Mouse (Mus musculus) urinary bladder, postnatal 10 days (tissue): ENCODE measurements around the gene Patl1.
"Not testable (repeated sequence)": the region's sequence is repeated elsewhere in the genome, so short reads cannot be mapped to it uniquely, and the experiment has no call there.

Experiments
- DNase-seq: peaks from one replicate; pipeline ENCODE4 v3.0.0; 2022; ENCODE audit warnings: low spot score

Gene Patl1

GRCm38 (mm10) chr19:11966201-11966636 is 54.0 kb downstream of the Patl1 start:
- DNase-seq: no peak

- no peak for DNase-seq
Observed at GRCm38 (mm10) chr19:11969155-11970050, 57.2 kb downstream of the Patl1 start.

- no peak for DNase-seq
Observed at GRCm38 (mm10) chr19:11973511-11974222, 61.5 kb downstream of the Patl1 start.

GRCm38 (mm10) chr19:11974223-11974540 is 62.0 kb downstream of the Patl1 start:
- DNase-seq: no peak

- no peak for DNase-seq
Observed at GRCm38 (mm10) chr19:11975683-11976082, 63.5 kb downstream of the Patl1 start.

- DNase-seq: no peak
Observed at GRCm38 (mm10) chr19:11977363-11977762, 65.2 kb downstream of the Patl1 start.

- no peak for DNase-seq
Observed at GRCm38 (mm10) chr19:11980471-11980870, 68.3 kb downstream of the Patl1 start.

- not testable (repeated sequence) for DNase-seq
Observed at GRCm38 (mm10) chr19:11984614-11985013, 72.4 kb downstream of the Patl1 start.

- no peak for DNase-seq
Observed at GRCm38 (mm10) chr19:11987841-11988240, 75.6 kb downstream of the Patl1 start.

- no peak for DNase-seq
Observed at GRCm38 (mm10) chr19:11989334-11989733, 77.1 kb downstream of the Patl1 start.

GRCm38 (mm10) chr19:11992034-11992433 is 79.8 kb downstream of the Patl1 start:
- DNase-seq: no peak

- no peak for DNase-seq
Observed at GRCm38 (mm10) chr19:11992441-11993029, 80.3 kb downstream of the Patl1 start.
